ENCODE assay signal across 8 mouse cellular contexts in genomic region chr5:29196264-29196658, GRCm38 (mm10). TPM values are rescaled to one million over a fixed set of nuclear protein-coding genes. Genes with fewer than 3 reads are reported as not detected.
A peak's percentile ranks its signal among the peaks of the same experiment; 100 is the strongest.
DNase-seq lines count a peak whose midpoint lies in the region; ATAC-seq and TF ChIP-seq lines count a peak whose summit lies in the region.

No protein-coding gene starts in this region.

- H3K4me1 ChIP-seq in kidney, postnatal 0 days (replicated peaks; ENCODE audit: insufficient read depth, low read length) = no peaks in the 10 kb centered on the region
- peaks cover 3% of the 10 kb centered on the region; the same call in 1 of the 2 replicates for H3K4me1 ChIP-seq in embryonic facial prominence, embryonic 14.5 days (ENCODE audit: control insufficient read depth, insufficient read depth, low read length)
- H3K4me1 ChIP-seq in hindbrain, embryonic 16.5 days (ENCODE audit: control insufficient read depth, insufficient read depth, low read depth, low read length) = peaks cover 4% of the 10 kb centered on the region
- H3K4me1 ChIP-seq in midbrain, postnatal 0 days (ENCODE audit: insufficient read depth, low read length) = peaks cover 5% of the 10 kb centered on the region; the same call in 1 of the 2 replicates

- H3K36me3 ChIP-seq in kidney, postnatal 0 days (ENCODE audit: insufficient read depth, low read length) = no peaks in the 10 kb centered on the region
- no peaks in the 10 kb centered on the region for H3K36me3 ChIP-seq in embryonic facial prominence, embryonic 14.5 days (ENCODE audit: control insufficient read depth, insufficient read depth, low read length)
- no peaks in the 10 kb centered on the region for H3K36me3 ChIP-seq in hindbrain, embryonic 16.5 days (ENCODE audit: control insufficient read depth, insufficient read depth, low read length)
- no peaks in the 10 kb centered on the region for H3K36me3 ChIP-seq in midbrain, postnatal 0 days (ENCODE audit: insufficient read depth, low read length)

- no peak for DNase-seq in kidney, postnatal 0 days (ENCODE audit: low spot score)
- DNase-seq in kidney, postnatal 14 days = no peak
- DNase-seq in embryonic facial prominence, embryonic 14.5 days (ENCODE audit: low spot score) = no peak
- no peak for DNase-seq in midbrain, postnatal 0 days (ENCODE audit: low spot score)
- DNase-seq in right cerebral cortex, postnatal 4 days = no peak
- no peak for DNase-seq in spleen, postnatal 36 days (ENCODE audit: low spot score in 2 of 2)
- no peak for DNase-seq in right cerebral cortex, postnatal 25 days

- H3K27me3 ChIP-seq in kidney, postnatal 0 days (ENCODE audit: insufficient read depth, low read length) = no peaks in the 10 kb centered on the region
- no peaks in the 10 kb centered on the region for H3K27me3 ChIP-seq in embryonic facial prominence, embryonic 14.5 days (replicated peaks; ENCODE audit: control insufficient read depth, insufficient read depth, low read length)
- no peaks in the 10 kb centered on the region for H3K27me3 ChIP-seq in hindbrain, embryonic 16.5 days (replicated peaks; ENCODE audit: control insufficient read depth, insufficient read depth, low read length)
- no peaks in the 10 kb centered on the region for H3K27me3 ChIP-seq in midbrain, postnatal 0 days (ENCODE audit: insufficient read depth, low read length)

- peak overlapping the region; percentile 52 for H3K4me3 ChIP-seq in kidney, postnatal 0 days (replicated peaks; ENCODE audit: low read depth, low read length)
- peak overlapping the region; percentile 67 for H3K4me3 ChIP-seq in embryonic facial prominence, embryonic 14.5 days (ENCODE audit: low read depth, low read length)
- H3K4me3 ChIP-seq in hindbrain, embryonic 16.5 days (ENCODE audit: low read length) = peak overlapping the region; percentile 63
- peak overlapping the region; percentile 57 for H3K4me3 ChIP-seq in midbrain, postnatal 0 days (ENCODE audit: low read depth, low read length)

- H3K4me2 ChIP-seq in kidney, postnatal 0 days (ENCODE audit: low read length) = peak overlapping the region; percentile 77
- H3K4me2 ChIP-seq in embryonic facial prominence, embryonic 14.5 days (ENCODE audit: low read depth, low read length) = peak overlapping the region; percentile 71
- H3K4me2 ChIP-seq in hindbrain, embryonic 16.5 days (ENCODE audit: low read length) = peak overlapping the region; percentile 65
- H3K4me2 ChIP-seq in midbrain, postnatal 0 days (ENCODE audit: low read depth, low read length, poor library complexity, severe bottlenecking) = peak overlapping the region; percentile 62

- no peak overlapping the region for H3K27ac ChIP-seq in kidney, postnatal 0 days
- H3K27ac ChIP-seq in embryonic facial prominence, embryonic 14.5 days (replicated peaks; ENCODE audit: low read depth, low read length) = no peak overlapping the region; the same call in 1 of the 2 replicates
- peak overlapping the region; percentile 78 for H3K27ac ChIP-seq in hindbrain, embryonic 16.5 days (ENCODE audit: low read depth, low read length)
- peak overlapping the region; percentile 63 for H3K27ac ChIP-seq in midbrain, postnatal 0 days (ENCODE audit: low read depth, low read length)

- TF ChIP-seq CTCF in kidney, postnatal 0 days (IDR thresholded peaks at IDR 0.05; ENCODE audit: low read depth) = no peak
- TF ChIP-seq CTCF in midbrain, postnatal 0 days (IDR thresholded peaks at IDR 0.05) = no peak

- WGBS in kidney, postnatal 0 days = 8% methylated on average over 12 of the region's 12 CpGs
- WGBS in embryonic facial prominence, embryonic 14.5 days = 9% methylated on average over 12 of the region's 12 CpGs
- WGBS in hindbrain, embryonic 16.5 days = 6% methylated on average over 12 of the region's 12 CpGs
- WGBS in midbrain, postnatal 0 days = 7% methylated on average over 12 of the region's 12 CpGs

- H3K9me3 ChIP-seq in kidney, postnatal 0 days (replicated peaks; ENCODE audit: low read length) = no peaks in the 10 kb centered on the region
- no peaks in the 10 kb centered on the region for H3K9me3 ChIP-seq in embryonic facial prominence, embryonic 14.5 days (ENCODE audit: control insufficient read depth, low read length)
- H3K9me3 ChIP-seq in hindbrain, embryonic 16.5 days (ENCODE audit: control insufficient read depth, low read length) = no peaks in the 10 kb centered on the region
- no peaks in the 10 kb centered on the region for H3K9me3 ChIP-seq in midbrain, postnatal 0 days (ENCODE audit: low read length)

- peak overlapping the region; percentile 38; the same call in 1 of the 2 replicates for H3K9ac ChIP-seq in kidney, postnatal 0 days (ENCODE audit: low read depth, low read length)
- peak overlapping the region; percentile 75 for H3K9ac ChIP-seq in embryonic facial prominence, embryonic 14.5 days (ENCODE audit: low read depth, low read length)
- peak overlapping the region; percentile 69 for H3K9ac ChIP-seq in hindbrain, embryonic 16.5 days (ENCODE audit: low read depth, low read length)
- peak overlapping the region; percentile 69 for H3K9ac ChIP-seq in midbrain, postnatal 0 days (replicated peaks; ENCODE audit: low read length, poor library complexity, severe bottlenecking)

- ATAC-seq in kidney, postnatal 0 days (replicated peaks; ENCODE audit: low FRiP score, low read depth) = no peak
- ATAC-seq in embryonic facial prominence, embryonic 14.5 days (ENCODE audit: low read depth) = 0 out of 2 replicates have a peak, but pooled peaks have one; percentile 4
- peak; percentile 63 for ATAC-seq in hindbrain, embryonic 16.5 days
- ATAC-seq in midbrain, postnatal 0 days (ENCODE audit: low FRiP score) = peak; percentile 25; the same call in 1 of the 2 replicates

RNA-seq across cellular contexts. Expression of gene Rnf32, which starts 0.5 kb away (rescaled TPM):
- polyA plus RNA-seq in kidney, postnatal 0 days (2015; fragmentation: Nextera tagmentation; extraction: Ambion mirVana) = 1.6 and 1.8 TPM in 2 replicates
- 3.5 and 6.1 TPM in 2 replicates for polyA plus RNA-seq in embryonic facial prominence, embryonic 14.5 days (2014; fragmentation: Nextera tagmentation; extraction: Ambion mirVana)
- 17.1 and 18.3 TPM in 2 replicates for polyA plus RNA-seq in hindbrain, embryonic 16.5 days (2015; fragmentation: Nextera tagmentation; extraction: Ambion mirVana)
- 12.7 and 13.6 TPM in 2 replicates for total RNA-seq in midbrain, postnatal 0 days (2014; rRNA removed)
- 12.3 and 12.5 TPM in 2 replicates for polyA plus RNA-seq in midbrain, postnatal 0 days (2015; fragmentation: Nextera tagmentation; extraction: Ambion mirVana)

Comparison
In these comparisons a context has a peak if more than half of its experiments do, and no peak if none do; other contexts are left out.
1. H3K27ac ChIP-seq: peak in hindbrain, embryonic 16.5 days (single experiment) and midbrain, postnatal 0 days (single experiment); none in kidney, postnatal 0 days (single experiment) and embryonic facial prominence, embryonic 14.5 days (single experiment).
2. Peak in every context shown above with its lines, with median percentiles within 50 percentile points of each other: H3K4me2 ChIP-seq, H3K4me3 ChIP-seq and H3K9ac ChIP-seq.